Mouse (Mus musculus) Patski (cell line): ENCODE measurements around the gene Map7d2. TPM values are rescaled to one million over a fixed set of nuclear protein-coding genes. Genes with fewer than 3 reads are reported as not detected.
A peak's percentile ranks its signal among the peaks of the same experiment; 100 is the strongest.
"Not testable (repeated sequence)": the region's sequence is repeated elsewhere in the genome, so short reads cannot be mapped to it uniquely, and the experiment has no call there.

Source experiments
- ATAC-seq: fragments of 100-300 bp; one replicate; pipeline ENCODE4 v1.8.0; 2021
- CTCF ChIA-PET: fragments of 350-600 bp; sonication (Branson Sonifier 250); formaldehyde crosslinking; loops from one replicate; lab custom pipeline; 2022; ENCODE audit warnings: inconsistent platforms; lab: Charles Lee
- POLR2A ChIA-PET: fragments of 350-600 bp; sonication (Branson Sonifier 250); formaldehyde crosslinking; loops from one replicate; lab custom pipeline; 2022; ENCODE audit warnings: antibody characterized with exemption, inconsistent platforms; lab: Charles Lee
- DNase-seq: peaks from one replicate; pipeline ENCODE4 v3.0.0-alpha.2; 2011; ENCODE audit warnings: low read depth, low spot score
- H3K27me3 ChIP-seq: fragments of 371-371 bp; one replicate; pipeline ENCODE4 v1.5.1; 2021
- CTCF ChIP-seq: fragments of 100-300 bp; IDR thresholded peaks from one replicate; pipeline ENCODE4 v1.5.1; 2021
- in situ Hi-C: fragments of 300-500 bp; cut with MboI; formaldehyde crosslinking; loops from 3 replicates; pipeline ENCODE4 v1.11.1; 2018; ENCODE audit warnings: low pct_unique_long_range_greater_than_20kb, mixed read lengths
- polyA plus RNA-seq: library from polyadenylated mRNA; unstranded; gene quantifications from one replicate; pipeline ENCODE4 v1.2.3, GENCODE M21; 2021

Map7d2 gene
- polyA plus RNA-seq, result 0.72 TPM

GRCm38 (mm10) chrX:159414130-159414828, at the start of gene Map7d2:
Gene Map7d2, plus strand, starts transcription at chrX:159414572.
- DNase-seq, result no peak
- CTCF ChIA-PET, result no interaction called here
- no peak for TF ChIP-seq CTCF

GRCm38 (mm10) chrX:159371831-159372752, 42.3 kb upstream of the Map7d2 start, which contains the start of gene Eif1ax:
Gene Eif1ax, plus strand, starts transcription at chrX:159372178.
- DNase-seq (peak; percentile 41), ATAC-seq (peak; percentile 98)
- in situ Hi-C loops, result no loop called here
- no peak for TF ChIP-seq CTCF
- ChIA-PET POLR2A (interaction anchor here (0.6 kb wide), 1 partner anchor 300 kb away, joined by 3 read pairs; no protein-coding TSS in a partner anchor), CTCF (no interaction called here)
- H3K27me3 ChIP-seq, result peaks cover 9% of the 10 kb centered on the region

More at GRCm38 (mm10) chrX:159414130-159414828, at the start of gene Map7d2:
- H3K27me3 ChIP-seq, result peaks cover 25% of the 10 kb centered on the region
- ATAC-seq, result peak; percentile 15
- POLR2A ChIA-PET, result no interaction called here
- in situ Hi-C loops, result no loop called here

GRCm38 (mm10) chrX:159372753-159373144, 41.6 kb upstream of the Map7d2 start:
- DNase-seq (no peak), ATAC-seq (no peak)
- ChIA-PET POLR2A (interaction anchor here (0.6 kb wide), 1 partner anchor 300 kb away, joined by 3 read pairs; no protein-coding TSS in a partner anchor), CTCF (no interaction called here)
- no peak for TF ChIP-seq CTCF
- H3K27me3 ChIP-seq, result peaks cover 6% of the 10 kb centered on the region
- in situ Hi-C loops, result no loop called here

GRCm38 (mm10) chrX:159387105-159387504, 27.3 kb upstream of the Map7d2 start:
- DNase-seq (no peak), ATAC-seq (peak; percentile 87)
- in situ Hi-C loops, result no loop called here
- peaks cover 16% of the 10 kb centered on the region for H3K27me3 ChIP-seq
- CTCF ChIA-PET, result interaction anchor here (0.9 to 1.9 kb wide), 2 partner anchors 22 to 26 kb away, joined by 4 to 9 read pairs; no protein-coding TSS in a partner anchor
- POLR2A ChIA-PET, result no interaction called here
- no peak for TF ChIP-seq CTCF

GRCm38 (mm10) chrX:159388953-159389352, 25.4 kb upstream of the Map7d2 start:
- H3K27me3 ChIP-seq, result peaks cover 18% of the 10 kb centered on the region
- no peak for TF ChIP-seq CTCF
- in situ Hi-C loops, result no loop called here
- ChIA-PET POLR2A (no interaction called here), CTCF (no interaction called here)
- ATAC-seq (no peak), DNase-seq (no peak)

GRCm38 (mm10) chrX:159390347-159390962, 23.9 kb upstream of the Map7d2 start:
- ATAC-seq (no peak), DNase-seq (no peak)
- CTCF ChIA-PET, result no interaction called here
- in situ Hi-C loops, result no loop called here
- H3K27me3 ChIP-seq, result peaks cover 20% of the 10 kb centered on the region
- TF ChIP-seq CTCF, result no peak
- POLR2A ChIA-PET, result no interaction called here

- in situ Hi-C loops, result no loop called here
- no peak for TF ChIP-seq CTCF
- H3K27me3 ChIP-seq, result peaks cover 20% of the 10 kb centered on the region
- ChIA-PET CTCF (no interaction called here), POLR2A (no interaction called here)
- DNase-seq (no peak), ATAC-seq (no peak)
Observed at GRCm38 (mm10) chrX:159391239-159391638, 23.1 kb upstream of the Map7d2 start.

- CTCF ChIA-PET, result interaction anchor here (1.2 to 2.0 kb wide), 5 partner anchors 14 to 64 kb away, joined by 3 to 9 read pairs (median 3); no protein-coding TSS in a partner anchor
- in situ Hi-C loops, result no loop called here
- DNase-seq (no peak), ATAC-seq (peak; percentile 71)
- TF ChIP-seq CTCF, result no peak
- POLR2A ChIA-PET, result no interaction called here
- peaks cover 15% of the 10 kb centered on the region for H3K27me3 ChIP-seq
Observed at GRCm38 (mm10) chrX:159409253-159409652, 5.1 kb upstream of the Map7d2 start.

GRCm38 (mm10) chrX:159414829-159415673, 679 bp downstream of the Map7d2 start:
- in situ Hi-C loops, result no loop called here
- no peak for TF ChIP-seq CTCF
- peak; percentile 8 for ATAC-seq
- peaks cover 26% of the 10 kb centered on the region for H3K27me3 ChIP-seq
- ChIA-PET POLR2A (interaction anchor here (0.7 kb wide), 1 partner anchor 11 kb away, joined by 3 read pairs; no protein-coding TSS in a partner anchor), CTCF (no interaction called here)
- no peak for DNase-seq

- in situ Hi-C loops, result loop anchor here (25.0 kb wide), 1 partner anchor 532 kb away; no protein-coding TSS in a partner anchor
- ATAC-seq, DNase-seq, CTCF ChIA-PET, POLR2A ChIA-PET: not testable (repeated sequence)
- peaks cover 26% of the 10 kb centered on the region for H3K27me3 ChIP-seq
Observed at GRCm38 (mm10) chrX:159430507-159430906, 16.1 kb downstream of the Map7d2 start.
